Mouse (Mus musculus) ES-Bruce4 (cell line): ENCODE measurements around the gene Wnt3a. TPM values are rescaled to one million over a fixed set of nuclear protein-coding genes. Genes with fewer than 3 reads are reported as not detected.

Experiments used
- H3K27ac ChIP-seq: 2 replicates; pipeline ENCODE4 v1.5.1; 2012; ENCODE audit warnings: low read length, inconsistent platforms; ENCODE audit not compliant: insufficient read depth
- H3K27me3 ChIP-seq: 2 replicates; pipeline ENCODE4 v1.6.1; 2012; ENCODE audit warnings: mild to moderate bottlenecking, low read length, inconsistent platforms; ENCODE audit not compliant: control insufficient read depth, poor library complexity, insufficient read depth, severe bottlenecking
- H3K36me3 ChIP-seq: 2 replicates; pipeline ENCODE4 v1.6.1; 2012; ENCODE audit warnings: inconsistent platforms, mild to moderate bottlenecking, low read length, moderate library complexity; ENCODE audit not compliant: control insufficient read depth, poor library complexity, insufficient read depth, severe bottlenecking
- H3K4me1 ChIP-seq: one replicate; pipeline ENCODE4 v1.8.1; 2011; ENCODE audit warnings: low read length; ENCODE audit not compliant: control insufficient read depth, insufficient read depth
- H3K4me3 ChIP-seq: 2 replicates; pipeline ENCODE4 v1.5.1; 2011; ENCODE audit warnings: low read depth, mild to moderate bottlenecking, low read length
- H3K9ac ChIP-seq: 2 replicates; pipeline ENCODE4 v1.6.1; 2012; ENCODE audit warnings: low read depth, mild to moderate bottlenecking, inconsistent platforms; ENCODE audit not compliant: poor library complexity, severe bottlenecking
- H3K9me3 ChIP-seq: replicated peaks from 2 replicates; pipeline ENCODE4 v1.6.1; 2012; ENCODE audit warnings: mild to moderate bottlenecking, low read length, inconsistent platforms; ENCODE audit not compliant: control insufficient read depth, poor library complexity, insufficient read depth, severe bottlenecking
- CTCF ChIP-seq: IDR thresholded peaks from one replicate; pipeline ENCODE4 v1.8.1; 2011; ENCODE audit warnings: low read depth, low read length
- EP300 ChIP-seq: IDR thresholded peaks from 2 replicates; pipeline ENCODE4 v1.6.1; 2011; ENCODE audit warnings: low read depth, low read length; ENCODE audit not compliant: insufficient read depth
- POLR2A ChIP-seq: IDR thresholded peaks from one replicate; pipeline ENCODE4 v1.8.1; 2011; ENCODE audit warnings: low read length; ENCODE audit not compliant: insufficient read depth
- polyA plus RNA-seq: library from polyadenylated mRNA; stranded (reverse); fragments of >200 nt; gene quantifications from 2 replicates; pipeline ENCODE4 v1.2.4, GENCODE M21; 2011; ENCODE audit warnings: low read depth; ENCODE audit not compliant: missing spikeins, insufficient read depth, insufficient read length

Gene Wnt3a
- polyA plus RNA-seq, 1 experiment, result 0.36 TPM

DNA sequence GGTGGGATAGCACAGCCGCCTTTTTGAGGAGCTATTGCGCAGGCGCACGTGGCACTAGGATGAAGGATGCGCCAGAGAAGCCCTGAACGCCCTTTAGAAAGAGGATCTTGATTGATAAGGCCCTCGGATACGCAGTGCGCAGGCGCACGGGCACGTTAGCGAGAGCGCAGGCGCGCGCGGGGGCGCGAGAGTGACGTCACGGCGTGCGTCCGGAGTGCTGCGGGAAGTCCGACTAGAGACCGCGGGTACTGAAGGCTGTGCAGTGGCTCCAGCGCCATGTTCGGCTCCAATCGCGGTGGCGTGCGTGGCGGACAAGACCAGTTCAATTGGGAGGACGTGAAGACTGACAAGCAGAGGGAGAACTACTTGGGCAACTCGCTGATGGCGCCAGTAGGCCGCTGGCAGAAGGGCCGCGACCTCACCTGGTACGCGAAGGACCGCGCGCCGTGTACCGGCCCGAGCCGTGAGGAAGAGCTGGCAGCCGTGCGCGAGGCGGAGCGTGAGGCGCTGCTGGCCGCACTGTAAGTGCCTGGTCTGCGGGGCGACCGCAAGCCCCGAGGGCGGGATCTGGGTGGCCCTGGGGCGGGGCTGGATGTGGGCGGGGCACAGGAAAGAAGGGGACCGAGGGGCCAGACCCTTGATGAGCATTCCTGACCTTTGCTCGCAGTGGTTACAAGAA, 82.3 kb downstream of the Wnt3a start, which contains the start of gene 2310033P09Rik:
Gene 2310033P09Rik (plus strand): TSS at position 169 of the 679 bp plus-strand sequence.
- H3K36me3 ChIP-seq, result peaks cover 28% of the 10 kb centered on the region
- peak within 1 kb of the TSS; percentile 8; the same call in 1 of the 2 replicates for H3K27ac ChIP-seq
- peak within 1 kb of the TSS; percentile 51 for H3K9ac ChIP-seq
- no peaks in the 10 kb centered on the region for H3K4me1 ChIP-seq
- peak within 1 kb of the TSS; percentile 79 for H3K4me3 ChIP-seq
- H3K9me3 ChIP-seq, result no peaks in the 10 kb centered on the region
- no peaks in the 10 kb centered on the region for H3K27me3 ChIP-seq
- TF ChIP-seq CTCF (no peak), EP300 (no peak), POLR2A (peak; percentile 77)

DNA sequence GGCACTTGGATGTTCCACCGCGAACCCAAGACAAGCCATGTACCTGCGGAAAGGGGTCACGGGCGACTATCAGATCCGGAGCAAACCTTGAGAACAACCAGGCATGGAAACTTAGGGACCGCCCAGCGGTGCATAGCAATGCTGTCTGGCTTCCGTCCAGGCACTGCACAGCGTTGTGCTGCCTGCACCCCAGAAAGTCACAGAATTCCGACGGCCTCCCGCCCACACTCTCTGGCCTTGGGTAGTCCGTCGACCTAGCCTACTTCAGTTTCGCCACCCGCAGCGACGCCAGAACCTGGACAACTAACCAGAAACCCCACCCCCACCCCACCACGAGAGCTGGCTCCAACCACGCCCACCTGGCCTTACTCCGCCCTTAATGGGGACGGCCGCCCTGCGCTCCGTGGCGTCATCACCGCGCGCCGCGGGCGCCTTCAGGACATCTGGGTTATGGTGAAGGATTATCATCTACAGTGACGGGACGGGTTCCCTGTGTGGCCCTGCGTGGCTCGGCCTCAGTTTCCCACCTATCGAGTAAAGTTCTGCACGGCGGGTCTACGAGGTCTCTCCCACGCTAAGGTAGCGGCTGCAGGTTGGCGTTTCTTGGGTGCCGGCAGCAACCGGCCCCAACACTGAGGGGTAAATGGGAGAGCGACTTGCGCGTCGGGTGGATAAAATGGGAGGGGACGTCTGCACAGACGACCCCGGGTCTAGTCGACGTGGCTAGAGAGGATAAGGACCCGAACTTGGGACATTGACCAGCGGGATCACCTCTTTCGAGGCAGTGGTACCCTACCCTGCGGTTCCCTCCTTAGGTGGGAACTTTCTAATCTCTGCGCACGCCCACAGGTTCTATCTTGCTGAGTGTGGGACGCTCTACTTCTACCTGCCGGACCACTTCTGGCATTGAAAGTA, 88.2 kb downstream of the Wnt3a start, which contains the start of gene Mrpl55:
Gene Mrpl55 (plus strand): TSS at position 406 of the 915 bp plus-strand sequence.
- peaks cover 7% of the 10 kb centered on the region; the same call in 1 of the 2 replicates for H3K36me3 ChIP-seq

DNA sequence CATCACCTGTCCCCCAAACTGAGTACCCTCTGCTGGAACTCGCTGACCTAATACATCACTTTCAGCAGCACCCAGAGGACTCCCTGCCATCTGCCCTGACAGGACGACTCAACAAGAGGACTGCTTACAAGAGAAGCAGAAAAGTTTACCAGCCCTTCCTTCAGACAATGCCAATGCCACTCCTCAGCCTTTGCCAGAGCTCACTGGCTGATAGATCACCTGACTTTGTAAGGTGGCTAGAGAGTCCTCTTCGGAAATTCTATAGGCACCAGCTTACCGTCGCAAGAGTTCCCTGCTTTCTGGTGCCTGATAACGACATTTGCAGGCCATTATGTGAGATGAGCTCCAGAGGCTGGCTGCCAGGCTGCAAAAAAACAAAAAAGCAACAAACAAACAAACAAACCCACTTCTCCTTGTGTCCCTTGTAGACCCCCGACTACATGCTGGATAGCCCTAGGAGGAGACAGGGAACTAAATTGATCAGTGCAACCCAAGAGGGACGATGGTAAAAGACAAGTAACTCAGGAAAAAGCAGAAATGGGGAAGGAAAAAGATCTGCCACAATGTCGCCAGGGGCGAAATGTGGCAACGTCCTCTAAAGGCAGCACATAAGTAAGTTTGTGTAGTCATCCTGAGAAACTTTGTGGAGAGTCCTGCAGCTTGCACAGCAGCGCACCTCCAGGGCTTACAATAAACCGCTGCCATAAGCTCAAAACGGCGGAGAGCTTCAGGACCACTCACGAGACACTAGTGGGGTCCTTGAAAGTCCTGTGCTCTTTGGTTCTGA, 89.1 kb downstream of the Wnt3a start:
- no peak overlapping the region for H3K27ac ChIP-seq
- TF ChIP-seq EP300, result no peak
- TF ChIP-seq CTCF, result no peak
- no peak for TF ChIP-seq POLR2A
- H3K4me1 ChIP-seq, result no peaks in the 10 kb centered on the region
- peaks cover 7% of the 10 kb centered on the region; the same call in 1 of the 2 replicates for H3K36me3 ChIP-seq
- H3K9ac ChIP-seq, result peak overlapping the region; percentile 80
- no peaks in the 10 kb centered on the region for H3K9me3 ChIP-seq
- no peaks in the 10 kb centered on the region for H3K27me3 ChIP-seq
- H3K4me3 ChIP-seq, result peak overlapping the region; percentile 98

More for the DNA sequence above, 88.2 kb downstream of the Wnt3a start, which contains the start of gene Mrpl55:
- Histone ChIP-seq H3K4me1 (no peaks in the 10 kb centered on the region), H3K4me3 (peak within 1 kb of the TSS; percentile 98), H3K27ac (no peak within 1 kb of the TSS), H3K27me3 (no peaks in the 10 kb centered on the region), H3K9ac (peak within 1 kb of the TSS; percentile 80), H3K9me3 (no peaks in the 10 kb centered on the region)
- TF ChIP-seq POLR2A, result peak; percentile 74
- TF ChIP-seq EP300, result 0 out of 2 replicates have a peak, but pooled peaks have one; percentile 4
- TF ChIP-seq CTCF, result no peak

Other genes starting within 250 kb of the Wnt3a start
- 0.35 and 1.3 TPM in 2 replicates for gene Obscn, start 154.3 kb downstream of the Wnt3a start, polyA plus RNA-seq
- 3.0 and 4.0 TPM in 2 replicates for gene Iba57, start 127.0 kb downstream of the Wnt3a start, polyA plus RNA-seq
- gene Gjc2, start 107.5 kb downstream of the Wnt3a start, polyA plus RNA-seq, result not detected in 2 replicates
- 54.0 and 54.9 TPM in 2 replicates for gene Guk1, start 98.5 kb downstream of the Wnt3a start, polyA plus RNA-seq
- 41.7 and 48.2 TPM in 2 replicates for gene Mrpl55, start 88.3 kb downstream of the Wnt3a start, polyA plus RNA-seq
- gene 2310033P09Rik, start 82.4 kb downstream of the Wnt3a start, polyA plus RNA-seq, result 14.3 and 15.3 TPM in 2 replicates
- gene Arf1, start 62.5 kb downstream of the Wnt3a start, polyA plus RNA-seq, result 375 and 376 TPM in 2 replicates
- gene Wnt9a, start 16.2 kb upstream of the Wnt3a start, polyA plus RNA-seq, result 6.5 and 6.8 TPM in 2 replicates
- 0.48 TPM in 1 of 2 replicates, not detected in the other for gene Prss38, start 84.9 kb upstream of the Wnt3a start, polyA plus RNA-seq
- gene Jmjd4, start 159.3 kb upstream of the Wnt3a start, polyA plus RNA-seq, result 12.6 and 13.7 TPM in 2 replicates
- gene Snap47, start 160.4 kb upstream of the Wnt3a start, polyA plus RNA-seq, result 70.4 and 78.6 TPM in 2 replicates
- gene Zfp867, start 181.7 kb upstream of the Wnt3a start, polyA plus RNA-seq, result 7.5 and 9.4 TPM in 2 replicates
- 52.5 and 56.8 TPM in 2 replicates for gene Zkscan17, start 236.0 kb upstream of the Wnt3a start, polyA plus RNA-seq